In genomic region chr19:45032570-45033332, GRCm38 (mm10) we compare ENCODE assay signal across 9 mouse cellular contexts. TPM values are rescaled to one million over a fixed set of nuclear protein-coding genes. Genes with fewer than 3 reads are reported as not detected.
DNase-seq lines count a peak whose midpoint lies in the region; ATAC-seq and TF ChIP-seq lines count a peak whose summit lies in the region.
"Had no signal": no experiment of that assay in that cellular context is flagged by ENCODE, and none has a peak within 500 bp of the region (broad histone marks: within the 10 kb centered on the region; RNA-seq: fewer than 3 reads in every experiment).

No protein-coding gene starts in this region.

- 62% methylated on average over 17 of the region's 17 CpGs for WGBS in intestine, postnatal 0 days
- 60% methylated on average over 17 of the region's 17 CpGs for WGBS in intestine, embryonic 16.5 days

- peak; percentile 24 for DNase-seq in CD4-positive helper T cell, adult 2 months (ENCODE audit: low read depth, low spot score)
- no peak for DNase-seq in layer of hippocampus, adult 9-10 months (ENCODE audit: low spot score)
- DNase-seq in urinary bladder, postnatal 10 days (ENCODE audit: low spot score) = no peak

- TF ChIP-seq EP300 in ES-Bruce4 (IDR thresholded peaks at IDR 0.05; ENCODE audit: insufficient read depth, low read depth, low read length) = no peak

- no peaks in the 10 kb centered on the region for H3K27me3 ChIP-seq in intestine, postnatal 0 days (replicated peaks; ENCODE audit: control insufficient read depth, insufficient read depth, low read length)
- no peaks in the 10 kb centered on the region for H3K27me3 ChIP-seq in intestine, embryonic 16.5 days (replicated peaks; ENCODE audit: control insufficient read depth, insufficient read depth, low read length)
- no peaks in the 10 kb centered on the region for H3K27me3 ChIP-seq in ES-Bruce4 (ENCODE audit: control insufficient read depth, insufficient read depth, low read length, poor library complexity, severe bottlenecking)

- H3K4me2 ChIP-seq in intestine, postnatal 0 days (replicated peaks; ENCODE audit: low read depth) = no peak overlapping the region
- no peak overlapping the region for H3K4me2 ChIP-seq in intestine, embryonic 16.5 days (ENCODE audit: low read depth, low read length)
- H3K4me2 ChIP-seq: limb, embryonic 15.5 days had no signal

- H3K36me3 ChIP-seq in intestine, postnatal 0 days (ENCODE audit: control insufficient read depth, insufficient read depth) = peaks cover 12% of the 10 kb centered on the region; the same call in 1 of the 2 replicates
- no peaks in the 10 kb centered on the region; the same call in 1 of the 2 replicates for H3K36me3 ChIP-seq in intestine, embryonic 16.5 days (ENCODE audit: control insufficient read depth, insufficient read depth, low read length)
- H3K36me3 ChIP-seq in ES-Bruce4 (ENCODE audit: control insufficient read depth, insufficient read depth, low read length, poor library complexity, severe bottlenecking) = no peaks in the 10 kb centered on the region

- no peak overlapping the region for H3K4me3 ChIP-seq in intestine, postnatal 0 days (ENCODE audit: low read depth, low read length)
- H3K4me3 ChIP-seq in intestine, embryonic 16.5 days (ENCODE audit: low read length) = no peak overlapping the region
- H3K4me3 ChIP-seq in ES-Bruce4 (ENCODE audit: low read depth, low read length) = no peak overlapping the region
- H3K4me3 ChIP-seq: erythroblast, embryonic 14.5 days; limb, embryonic 15.5 days had no signal

- H3K9me3 ChIP-seq in intestine, postnatal 0 days (ENCODE audit: control insufficient read depth) = no peaks in the 10 kb centered on the region
- H3K9me3 ChIP-seq in intestine, embryonic 16.5 days (ENCODE audit: control insufficient read depth, low read length) = no peaks in the 10 kb centered on the region
- H3K9me3 ChIP-seq in ES-Bruce4 (replicated peaks; ENCODE audit: control insufficient read depth, insufficient read depth, low read length, poor library complexity, severe bottlenecking) = no peaks in the 10 kb centered on the region
- H3K9me3 ChIP-seq: limb, embryonic 15.5 days had no signal

- peak; percentile 68 for TF ChIP-seq CTCF in intestine, postnatal 0 days (IDR thresholded peaks at IDR 0.05; ENCODE audit: low read depth)
- TF ChIP-seq CTCF in ES-Bruce4 (IDR thresholded peaks at IDR 0.05; ENCODE audit: low read depth, low read length) = peak; percentile 25

- no peak overlapping the region for H3K9ac ChIP-seq in intestine, postnatal 0 days (ENCODE audit: low read depth, low read length)
- no peak overlapping the region; the same call in 1 of the 2 replicates for H3K9ac ChIP-seq in intestine, embryonic 16.5 days (ENCODE audit: low read depth, low read length)
- H3K9ac ChIP-seq in ES-Bruce4 (ENCODE audit: low read depth, poor library complexity, severe bottlenecking) = no peak overlapping the region
- H3K9ac ChIP-seq: limb, embryonic 15.5 days had no signal

- TF ChIP-seq POLR2A in ES-Bruce4 (IDR thresholded peaks at IDR 0.05; ENCODE audit: insufficient read depth, low read length) = no peak

- H3K4me1 ChIP-seq in intestine, postnatal 0 days (replicated peaks; ENCODE audit: control insufficient read depth, insufficient read depth, low read length) = no peaks in the 10 kb centered on the region; the same call in 1 of the 2 replicates
- peaks cover 23% of the 10 kb centered on the region for H3K4me1 ChIP-seq in intestine, embryonic 16.5 days (ENCODE audit: control insufficient read depth, insufficient read depth, low read length)
- peaks cover 6% of the 10 kb centered on the region for H3K4me1 ChIP-seq in ES-Bruce4 (ENCODE audit: control insufficient read depth, insufficient read depth, low read length)

- no peak for ATAC-seq in intestine, postnatal 0 days
- no peak for ATAC-seq in intestine, embryonic 16.5 days
- peak; percentile 27 to 51; a peak in 2 of 4 replicates for ATAC-seq in hematopoietic stem cell, adult 5-6 weeks (replicated peaks in 1 of 2; ENCODE audit: insufficient read depth in 1 of 2, low FRiP score in 2 of 2, low TSS enrichment in 1 of 2, low read depth in 1 of 2, poor library complexity in 2 of 2, severe bottlenecking in 2 of 2)

- H3K27ac ChIP-seq in intestine, postnatal 0 days (ENCODE audit: low read depth, low read length) = no peak overlapping the region
- no peak overlapping the region for H3K27ac ChIP-seq in intestine, embryonic 16.5 days (ENCODE audit: low read length)
- H3K27ac ChIP-seq in ES-Bruce4 (ENCODE audit: insufficient read depth, low read length) = no peak overlapping the region
- H3K27ac ChIP-seq: limb, embryonic 15.5 days had no signal

RNA-seq across cellular contexts. Expression of gene Pdzd7, which starts 12.8 kb away (rescaled TPM):
- 0.22 and 0.37 TPM in 2 replicates for polyA plus RNA-seq in intestine, postnatal 0 days (2015; fragmentation: Nextera tagmentation; extraction: Ambion mirVana)
- polyA plus RNA-seq in intestine, embryonic 16.5 days (2015; fragmentation: Nextera tagmentation; extraction: Ambion mirVana) = 0.43 and 0.49 TPM in 2 replicates
- polyA plus RNA-seq in ES-Bruce4 (2011; ENCODE audit: insufficient read depth, insufficient read length, low read depth, missing spikeins) = 0.97 and 1.3 TPM in 2 replicates
- not detected in 2 replicates for total RNA-seq in hematopoietic stem cell, adult 5-6 weeks (2017)
- polyA plus RNA-seq: erythroblast, embryonic 14.5 days had no signal

RNA-seq across cellular contexts. Expression of gene Sfxn3, which starts 14.6 kb away (rescaled TPM):
- polyA plus RNA-seq in intestine, postnatal 0 days (2015; fragmentation: Nextera tagmentation; extraction: Ambion mirVana) = 15.1 and 17.5 TPM in 2 replicates
- 16.5 and 18.2 TPM in 2 replicates for polyA plus RNA-seq in intestine, embryonic 16.5 days (2015; fragmentation: Nextera tagmentation; extraction: Ambion mirVana)
- polyA plus RNA-seq in ES-Bruce4 (2011; ENCODE audit: insufficient read depth, insufficient read length, low read depth, missing spikeins) = 13.4 and 15.6 TPM in 2 replicates
- total RNA-seq in hematopoietic stem cell, adult 5-6 weeks (2017) = 12.0 and 16.0 TPM in 2 replicates

RNA-seq across cellular contexts. Expression of gene Lzts2, which starts 18.5 kb away (rescaled TPM):
- 26.0 and 26.2 TPM in 2 replicates for polyA plus RNA-seq in intestine, postnatal 0 days (2015; fragmentation: Nextera tagmentation; extraction: Ambion mirVana)
- polyA plus RNA-seq in intestine, embryonic 16.5 days (2015; fragmentation: Nextera tagmentation; extraction: Ambion mirVana) = 33.6 and 34.7 TPM in 2 replicates
- 39.9 and 48.2 TPM in 2 replicates for polyA plus RNA-seq in ES-Bruce4 (2011; ENCODE audit: insufficient read depth, insufficient read length, low read depth, missing spikeins)
- 25.8 and 29.3 TPM in 2 replicates for total RNA-seq in hematopoietic stem cell, adult 5-6 weeks (2017)

RNA-seq across cellular contexts. Expression of gene Mrpl43, which starts 26.5 kb away (rescaled TPM):
- polyA plus RNA-seq in intestine, postnatal 0 days (2015; fragmentation: Nextera tagmentation; extraction: Ambion mirVana) = 80.1 and 83.0 TPM in 2 replicates
- 74.7 and 76.4 TPM in 2 replicates for polyA plus RNA-seq in intestine, embryonic 16.5 days (2015; fragmentation: Nextera tagmentation; extraction: Ambion mirVana)
- 32.5 and 34.0 TPM in 2 replicates for polyA plus RNA-seq in ES-Bruce4 (2011; ENCODE audit: insufficient read depth, insufficient read length, low read depth, missing spikeins)
- 14.6 and 25.5 TPM in 2 replicates for total RNA-seq in hematopoietic stem cell, adult 5-6 weeks (2017)

RNA-seq across cellular contexts. Expression of gene Twnk, which starts 27.3 kb away (rescaled TPM):
- polyA plus RNA-seq in intestine, postnatal 0 days (2015; fragmentation: Nextera tagmentation; extraction: Ambion mirVana) = 7.1 and 7.4 TPM in 2 replicates
- 19.8 and 21.0 TPM in 2 replicates for polyA plus RNA-seq in intestine, embryonic 16.5 days (2015; fragmentation: Nextera tagmentation; extraction: Ambion mirVana)
- 23.2 and 24.5 TPM in 2 replicates for polyA plus RNA-seq in ES-Bruce4 (2011; ENCODE audit: insufficient read depth, insufficient read length, low read depth, missing spikeins)
- total RNA-seq in hematopoietic stem cell, adult 5-6 weeks (2017) = 26.6 and 31.0 TPM in 2 replicates

Comparison
In these comparisons a context has a peak if more than half of its experiments do, and no peak if none do; other contexts are left out.
1. ATAC-seq: peak in hematopoietic stem cell, adult 5-6 weeks (2 of 2); none in intestine, postnatal 0 days (single experiment) and intestine, embryonic 16.5 days (single experiment).